Mouse (Mus musculus) right cerebral cortex, postnatal 10 days (tissue): ENCODE measurements around the gene Trim44.
A peak's percentile ranks its signal among the peaks of the same experiment; 100 is the strongest.

ENCODE experiments used
- DNase-seq, 2 experiments: peaks; one replicate each; pipeline ENCODE4 v3.0.0; 2021; ENCODE audit warnings: low spot score in 2 of 2

The Trim44 gene

GRCm38 (mm10) chr2:102406324-102407304 is 1.0 kb downstream of the Trim44 start:
- DNase-seq = no peak

DNA sequence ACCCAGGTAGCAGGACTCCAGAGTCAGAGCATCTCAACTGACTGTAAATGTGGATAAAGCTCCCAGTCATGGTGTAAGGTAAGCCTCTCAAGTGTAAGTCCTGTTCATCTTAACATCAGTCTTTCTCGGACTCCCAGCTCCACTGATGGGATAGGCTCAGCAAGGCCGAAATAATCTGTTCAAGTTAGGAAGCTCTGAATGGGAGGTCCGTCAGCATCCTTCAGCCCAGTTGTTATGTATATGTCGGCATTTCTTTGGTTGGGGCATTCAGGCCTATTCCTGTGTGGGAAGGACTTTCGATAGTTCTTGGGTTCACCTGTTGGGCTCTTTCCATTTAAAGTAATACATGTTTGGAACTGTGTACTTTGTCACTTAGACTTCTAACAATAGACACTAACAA is 3.6 kb downstream of the Trim44 start:
- DNase-seq = no peak

DNA sequence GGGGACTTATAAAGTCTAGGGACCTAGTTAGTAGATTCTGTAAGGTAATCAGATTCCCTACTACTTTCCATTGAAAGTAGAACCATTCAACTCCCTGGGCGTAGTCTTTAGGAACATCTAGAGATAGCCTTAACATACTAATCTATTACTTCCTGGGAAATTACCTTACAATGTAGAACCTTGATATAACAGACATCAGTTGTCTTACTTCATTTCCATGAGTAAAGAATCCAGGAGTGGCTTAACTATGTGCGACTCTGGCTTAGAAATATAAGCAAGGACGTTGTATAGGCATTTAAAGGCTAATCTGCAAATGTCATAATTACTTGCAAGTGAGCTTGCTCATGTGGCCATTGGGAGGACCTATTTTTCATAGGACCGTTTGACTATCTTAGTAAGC is 4.3 kb downstream of the Trim44 start:
- no peak for DNase-seq

DNA sequence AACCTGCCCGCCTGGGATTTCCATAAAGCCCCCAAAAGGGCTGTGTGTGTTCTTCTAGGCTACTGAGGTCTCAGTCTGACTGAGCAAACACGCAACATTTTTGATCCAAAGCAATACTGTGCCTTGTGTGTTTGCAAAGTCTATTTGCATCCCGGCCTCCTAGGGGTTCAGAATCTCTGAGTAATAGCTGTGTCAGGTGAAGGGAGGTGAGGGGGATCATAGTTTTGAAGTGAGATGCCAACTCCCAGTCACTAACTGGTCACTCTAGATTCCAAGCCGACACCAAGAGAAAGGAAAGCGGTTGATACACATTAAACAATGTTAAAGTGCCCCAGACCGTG is 6.3 kb downstream of the Trim44 start:
- DNase-seq = no peak

DNA sequence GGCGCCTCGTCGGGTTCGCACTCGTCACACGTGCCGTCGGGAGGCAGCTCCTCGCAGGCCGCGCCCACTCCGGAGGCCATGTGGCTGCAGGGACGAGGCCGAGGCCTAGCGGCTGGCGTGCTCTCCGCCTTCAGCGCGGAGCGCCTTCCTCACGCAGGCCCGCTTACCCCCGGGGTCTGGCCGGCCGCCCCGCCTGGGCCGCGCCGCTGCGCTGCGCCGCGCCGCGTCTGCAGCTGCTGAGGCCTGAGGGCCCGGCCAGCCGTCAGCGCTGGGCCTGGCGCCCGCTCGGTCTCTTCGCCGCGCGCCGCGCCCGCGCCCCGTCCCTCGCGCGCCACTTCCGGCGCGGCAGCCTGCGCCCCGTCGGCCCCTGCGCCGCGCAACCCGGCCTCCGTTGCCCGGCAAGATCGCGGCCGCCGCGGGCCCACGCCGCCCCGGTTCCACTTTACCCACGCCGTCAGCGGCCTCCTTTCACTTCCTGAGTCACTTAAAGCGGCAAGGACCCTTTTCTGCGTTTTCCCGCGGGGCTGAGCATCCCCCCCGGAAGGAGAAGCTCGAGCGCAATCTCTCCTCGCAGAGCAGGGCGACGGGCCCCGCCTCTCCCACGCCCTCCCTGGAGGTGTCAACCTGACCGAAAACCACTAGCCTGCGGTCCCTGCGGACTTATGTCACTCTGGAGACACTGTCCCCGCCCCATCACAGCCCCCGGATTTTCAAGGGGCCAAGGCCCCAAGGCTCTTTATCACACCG is 6.8 kb downstream of the Trim44 start:
- peak; percentile 94 to 95 for DNase-seq

- DNase-seq = peak; percentile 27 to 36
Measured at GRCm38 (mm10) chr2:102399864-102400604, 7.6 kb downstream of the Trim44 start.

GRCm38 (mm10) chr2:102396493-102396892 is 11.1 kb downstream of the Trim44 start:
- DNase-seq = no peak

- DNase-seq = no peak
Measured at GRCm38 (mm10) chr2:102393457-102393856, 14.2 kb downstream of the Trim44 start.

GRCm38 (mm10) chr2:102385328-102385902 is 22.2 kb downstream of the Trim44 start:
- no peak for DNase-seq

- DNase-seq = no peak
Measured at GRCm38 (mm10) chr2:102384496-102384895, 23.1 kb downstream of the Trim44 start.

DNA sequence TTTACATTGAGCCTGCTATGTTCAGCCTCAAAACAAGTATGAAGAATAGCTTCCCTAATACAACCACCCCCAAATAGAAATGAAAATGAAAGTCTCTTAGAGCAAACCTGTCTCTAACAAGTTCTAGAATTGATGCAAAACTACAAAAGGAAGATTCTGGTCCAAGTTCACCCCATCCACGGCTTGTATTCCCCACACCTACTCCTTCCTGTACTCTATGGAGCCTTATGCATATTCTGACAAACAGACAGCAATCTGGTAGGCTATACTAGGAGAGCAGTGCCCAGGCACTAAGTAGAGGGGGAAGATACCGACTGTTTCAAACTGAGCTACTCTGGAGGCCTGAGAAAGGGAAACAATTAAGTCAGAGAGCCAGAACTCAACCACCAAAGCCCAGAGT is 23.6 kb downstream of the Trim44 start:
- no peak for DNase-seq

DNA sequence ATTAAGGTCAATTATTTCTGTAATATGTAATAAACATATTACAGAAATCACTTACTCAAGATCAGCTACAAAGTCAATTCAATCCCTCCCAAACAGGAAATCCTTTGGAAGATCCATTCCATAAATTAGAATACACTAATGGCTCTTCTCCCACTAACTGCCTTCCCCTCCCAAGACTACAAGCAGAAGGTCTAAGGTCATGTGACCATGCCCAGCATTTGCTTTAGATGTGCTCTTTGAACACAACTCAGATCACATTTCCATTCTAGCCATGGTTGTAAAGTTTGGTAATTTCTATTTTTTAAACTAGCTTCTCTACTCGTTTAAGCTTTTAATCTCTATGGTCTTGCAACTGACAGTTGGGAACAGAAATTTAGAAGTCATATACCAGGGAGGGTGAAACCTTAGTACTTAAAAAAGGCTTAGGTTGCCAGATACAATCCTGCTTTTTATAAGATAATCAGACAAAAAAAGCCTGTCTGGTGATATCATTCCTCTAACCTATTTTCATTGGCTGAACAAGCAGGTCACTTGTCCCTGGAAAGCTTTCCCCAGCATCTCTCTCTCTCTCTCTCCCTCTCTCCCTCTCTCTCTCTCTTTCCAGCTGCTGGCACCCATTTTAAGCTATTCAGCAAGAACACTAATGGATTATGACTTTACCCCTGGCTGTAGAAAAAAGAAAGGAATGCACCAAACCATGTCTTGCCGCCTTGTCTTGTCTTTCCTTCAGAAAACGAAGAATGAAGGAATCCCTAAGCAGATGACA is 24.4 kb downstream of the Trim44 start:
- DNase-seq = no peak

- no peak for DNase-seq
Measured at GRCm38 (mm10) chr2:102382519-102382918, 25.1 kb downstream of the Trim44 start.

DNA sequence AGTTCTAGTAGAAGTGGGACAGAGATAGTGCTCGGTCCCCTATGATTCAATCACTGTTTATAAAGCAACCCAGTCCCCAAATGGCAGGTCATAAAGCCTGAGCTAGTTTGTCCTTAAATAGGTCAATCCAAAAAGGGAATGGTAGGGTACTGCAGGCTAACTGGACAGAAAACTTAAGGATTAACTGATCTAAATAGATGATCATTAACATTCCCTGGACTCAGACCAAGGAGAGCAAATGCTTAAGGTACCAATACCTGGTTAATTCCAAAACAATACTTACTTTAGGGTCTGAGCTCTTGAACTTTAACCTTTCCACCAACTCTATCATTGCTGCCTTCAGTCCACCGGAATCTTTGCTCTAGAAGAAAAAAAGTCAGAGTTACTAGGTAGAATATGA is 27.0 kb downstream of the Trim44 start:
- DNase-seq = no peak

DNA sequence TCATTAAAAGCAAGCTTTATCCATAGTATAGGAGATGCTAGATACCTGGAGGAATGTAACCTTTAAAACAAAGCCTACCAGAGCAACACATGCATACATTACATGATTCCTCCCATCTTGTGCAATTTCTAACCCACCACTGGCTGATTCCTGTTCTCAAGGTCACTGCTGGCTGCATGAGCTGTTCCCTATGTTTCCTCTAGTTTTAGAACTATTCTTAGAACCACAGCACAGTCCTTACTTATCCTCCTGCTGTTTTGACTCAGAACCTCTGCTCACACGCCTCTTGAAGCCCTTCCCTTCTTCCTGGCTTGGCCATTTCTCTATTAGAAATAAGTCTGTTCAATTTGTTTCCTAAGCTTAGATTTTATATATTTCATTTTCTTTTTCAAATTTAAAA is 28.7 kb downstream of the Trim44 start:
- DNase-seq = no peak

- no peak for DNase-seq
Measured at GRCm38 (mm10) chr2:102378381-102378780, 29.2 kb downstream of the Trim44 start.

DNA sequence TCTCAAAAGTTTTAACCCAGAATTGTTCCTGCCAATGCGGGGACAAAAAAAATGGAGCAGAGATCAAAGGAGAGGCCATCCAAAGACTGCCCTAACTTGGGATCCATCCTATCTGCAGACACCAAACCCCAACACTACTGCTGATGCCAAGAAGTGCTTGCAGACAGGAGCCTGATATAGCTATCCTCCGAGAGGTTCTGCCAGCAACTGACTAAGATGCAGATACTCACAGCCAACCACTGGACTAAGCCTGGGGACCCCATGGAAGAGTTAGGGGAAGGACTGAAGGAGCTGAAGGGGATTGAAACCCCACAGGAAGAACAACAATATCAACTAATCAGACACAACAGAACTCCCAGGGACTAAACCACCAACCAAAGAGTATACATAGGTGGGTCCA is 30.3 kb downstream of the Trim44 start:
- no peak for DNase-seq

- DNase-seq = no peak
Measured at GRCm38 (mm10) chr2:102373406-102374105, 34.1 kb downstream of the Trim44 start.

- no peak for DNase-seq
Measured at GRCm38 (mm10) chr2:102372690-102373089, 34.9 kb downstream of the Trim44 start.

DNA sequence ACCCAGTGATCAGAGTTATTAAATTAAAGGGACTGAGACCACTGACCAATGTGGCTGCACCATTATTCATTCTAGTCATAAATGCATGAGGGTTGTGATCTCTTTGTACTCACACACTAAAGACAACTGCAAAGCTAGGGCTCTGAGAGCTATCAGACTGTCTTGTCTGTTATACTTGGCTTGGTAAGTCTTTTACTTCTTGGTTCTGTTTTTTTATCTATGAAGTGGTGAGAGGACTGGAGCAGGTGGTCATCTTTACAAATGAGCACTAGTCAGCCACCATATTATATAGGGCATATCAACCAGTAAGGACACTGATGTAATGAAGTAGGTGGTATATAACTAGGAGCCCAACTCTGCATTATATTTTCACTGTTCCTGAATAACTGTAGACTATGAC is 36.3 kb downstream of the Trim44 start:
- DNase-seq = no peak
